Mouse (Mus musculus) midbrain, embryonic 12.5 days (tissue): ENCODE measurements around the gene Rapgef5. TPM values are rescaled to one million over a fixed set of nuclear protein-coding genes. Genes with fewer than 3 reads are reported as not detected.

Experiments
- ATAC-seq: fragments of 200-750 bp; cut with Nextera tagmentation; 2 replicates; pipeline ENCODE4 v1.8.0; 2017; ENCODE audit warnings: low read depth, moderate TSS enrichment, moderate library complexity; ENCODE audit not compliant: low FRiP score
- H3K27ac ChIP-seq: fragments of 300-500 bp; sonication (generic); replicated peaks from 2 replicates; pipeline ENCODE4 v1.5.1; 2016; ENCODE audit warnings: mild to moderate bottlenecking
- H3K27me3 ChIP-seq: fragments of 300-500 bp; sonication (generic); 2 replicates; pipeline ENCODE4 v1.6.1; 2016; ENCODE audit warnings: mild to moderate bottlenecking
- H3K36me3 ChIP-seq: fragments of 300-500 bp; sonication (generic); 2 replicates; pipeline ENCODE4 v1.6.1; 2016
- H3K4me1 ChIP-seq: fragments of 300-500 bp; sonication (generic); 2 replicates; pipeline ENCODE4 v1.6.1; 2016
- H3K4me2 ChIP-seq: fragments of 300-500 bp; sonication (generic); replicated peaks from 2 replicates; pipeline ENCODE4 v1.6.1; 2016; ENCODE audit warnings: mild to moderate bottlenecking, moderate library complexity
- H3K4me3 ChIP-seq: fragments of 300-500 bp; sonication (generic); 2 replicates; pipeline ENCODE4 v1.5.1; 2016; ENCODE audit warnings: mild to moderate bottlenecking
- H3K9ac ChIP-seq: fragments of 300-500 bp; sonication (generic); replicated peaks from 2 replicates; pipeline ENCODE4 v1.6.1; 2016; ENCODE audit warnings: mild to moderate bottlenecking, moderate library complexity
- H3K9me3 ChIP-seq: fragments of 300-500 bp; sonication (generic); 2 replicates; pipeline ENCODE4 v1.6.1; 2016; ENCODE audit warnings: mild to moderate bottlenecking
- WGBS: fragments of 180-500 bp; shearing (Covaris S2); methylation state at CpG from one replicate; pipeline ENCODE4 v1.1.7; 2016; 5-methylcytosine and 5-hydroxymethylcytosine counted together
- polyA plus RNA-seq: library from polyadenylated mRNA; unstranded; fragments of >200 nt; fragmentation: Nextera tagmentation; extraction: Ambion mirVana; gene quantifications from 2 replicates; pipeline ENCODE4 v1.2.1, GENCODE M21; 2016

Gene Rapgef5
- polyA plus RNA-seq, 1 experiment from 2014 or later, result 25.9 TPM

DNA sequence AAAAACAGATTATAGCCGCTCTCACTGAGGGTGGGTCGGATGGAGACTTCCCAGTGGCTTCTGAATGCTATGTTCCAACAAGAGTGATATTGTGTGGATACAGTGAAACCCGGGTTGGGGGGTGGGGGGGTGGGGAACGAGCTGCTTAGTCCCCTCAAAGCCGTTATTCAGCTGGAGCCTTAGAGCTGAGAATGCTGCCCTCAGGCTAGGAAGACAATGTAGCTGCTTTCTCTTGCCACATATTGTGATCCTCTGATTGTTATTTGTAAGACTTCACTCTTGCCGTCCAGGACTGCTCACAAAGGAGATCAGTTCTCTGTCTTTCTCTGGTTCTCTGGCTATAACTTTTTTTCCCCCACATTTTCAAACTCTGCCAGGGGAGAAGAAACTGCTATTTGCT, 142.5 kb downstream of the Rapgef5 start:
- ATAC-seq, result no peak
- H3K36me3 ChIP-seq, result no peaks in the 10 kb centered on the region
- no peak overlapping the region for H3K4me2 ChIP-seq
- no peak overlapping the region for H3K27ac ChIP-seq
- 28% methylated on average over 6 of the region's 6 CpGs for WGBS
- no peak overlapping the region for H3K9ac ChIP-seq
- no peak overlapping the region for H3K4me3 ChIP-seq
- no peaks in the 10 kb centered on the region for H3K9me3 ChIP-seq
- H3K27me3 ChIP-seq, result no peaks in the 10 kb centered on the region
- H3K4me1 ChIP-seq, result peaks cover 4% of the 10 kb centered on the region; the same call in 1 of the 2 replicates

DNA sequence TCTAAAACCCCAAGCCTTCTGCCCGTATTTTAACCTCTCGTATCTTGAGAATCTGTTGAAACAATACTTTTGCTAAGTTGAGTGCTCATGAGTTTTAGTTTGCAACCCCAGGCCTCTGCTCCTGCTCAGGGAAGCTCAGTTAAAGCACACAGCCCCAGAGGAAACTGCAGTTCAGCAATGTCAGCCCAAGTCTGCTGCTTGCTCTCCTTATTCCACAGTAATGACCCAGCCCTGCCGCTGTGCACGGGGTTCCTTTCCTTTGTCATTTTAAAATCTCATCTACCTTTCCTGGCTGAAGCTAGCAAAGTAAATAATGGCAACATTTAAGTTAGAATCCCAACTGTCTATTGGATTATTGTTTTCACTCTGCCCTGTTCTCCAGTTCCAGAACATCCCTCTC, 144.1 kb downstream of the Rapgef5 start:
- WGBS, result 33% methylated on average over 4 of the region's 4 CpGs
- ATAC-seq, result no peak

DNA sequence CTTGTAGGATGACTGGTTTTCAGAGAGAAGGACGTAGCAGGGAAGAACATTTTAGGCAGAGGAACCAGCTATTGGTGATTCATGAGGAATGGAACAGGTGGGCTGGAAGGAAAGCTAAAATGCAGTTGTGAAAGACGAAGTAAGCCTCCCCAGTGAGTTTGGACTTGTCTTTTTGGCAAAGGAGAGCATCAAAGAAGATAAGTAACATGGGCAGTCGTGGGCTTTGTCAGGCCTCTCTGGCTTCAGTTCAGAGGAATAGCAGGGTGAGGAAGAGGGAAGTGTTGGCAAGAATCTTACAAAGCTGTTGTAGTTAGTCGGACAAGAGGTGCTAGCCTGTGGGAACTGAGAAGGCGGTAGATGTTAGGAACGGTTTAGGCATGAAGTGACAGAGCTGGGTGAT, 145.6 kb downstream of the Rapgef5 start:
- Histone ChIP-seq H3K4me1 (peaks cover 4% of the 10 kb centered on the region; the same call in 1 of the 2 replicates), H3K27me3 (no peaks in the 10 kb centered on the region), H3K9me3 (no peaks in the 10 kb centered on the region), H3K9ac (no peak overlapping the region), H3K4me2 (no peak overlapping the region), H3K27ac (no peak overlapping the region), H3K4me3 (no peak overlapping the region), H3K36me3 (no peaks in the 10 kb centered on the region)
- 88% methylated on average over 6 of the region's 6 CpGs for WGBS
- ATAC-seq, result no peak

More for the DNA sequence above, 144.1 kb downstream of the Rapgef5 start:
- Histone ChIP-seq H3K9me3 (no peaks in the 10 kb centered on the region), H3K27ac (no peak overlapping the region), H3K9ac (no peak overlapping the region), H3K27me3 (no peaks in the 10 kb centered on the region), H3K4me2 (no peak overlapping the region), H3K36me3 (no peaks in the 10 kb centered on the region), H3K4me3 (no peak overlapping the region), H3K4me1 (peaks cover 4% of the 10 kb centered on the region; the same call in 1 of the 2 replicates)

DNA sequence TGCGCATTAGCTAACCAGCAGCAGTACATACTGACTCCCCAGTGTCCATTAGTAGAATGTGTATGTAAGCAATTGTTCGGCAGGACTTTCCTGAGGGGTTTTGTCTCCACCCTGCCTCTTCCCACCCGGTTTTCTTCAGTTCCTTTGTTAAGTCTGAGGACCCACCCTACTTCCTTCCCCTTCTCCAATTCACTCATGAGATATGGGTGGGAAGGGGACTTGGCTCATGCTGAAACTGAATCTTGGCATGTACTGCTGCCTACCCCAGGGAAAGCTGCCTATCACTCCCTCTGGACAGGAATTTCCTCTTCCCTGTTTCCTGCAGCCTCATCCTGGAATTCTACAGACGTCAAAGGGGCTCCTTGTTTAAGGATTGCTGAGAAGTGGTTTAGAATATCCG, 147.4 kb downstream of the Rapgef5 start:
- Histone ChIP-seq H3K4me3 (no peak overlapping the region), H3K36me3 (no peaks in the 10 kb centered on the region), H3K27ac (no peak overlapping the region), H3K9ac (no peak overlapping the region), H3K27me3 (no peaks in the 10 kb centered on the region), H3K4me1 (peaks cover 4% of the 10 kb centered on the region; the same call in 1 of the 2 replicates), H3K9me3 (no peaks in the 10 kb centered on the region), H3K4me2 (no peak overlapping the region)
- WGBS, result 73% methylated on average over 5 of the region's 5 CpGs
- ATAC-seq, result no peak

DNA sequence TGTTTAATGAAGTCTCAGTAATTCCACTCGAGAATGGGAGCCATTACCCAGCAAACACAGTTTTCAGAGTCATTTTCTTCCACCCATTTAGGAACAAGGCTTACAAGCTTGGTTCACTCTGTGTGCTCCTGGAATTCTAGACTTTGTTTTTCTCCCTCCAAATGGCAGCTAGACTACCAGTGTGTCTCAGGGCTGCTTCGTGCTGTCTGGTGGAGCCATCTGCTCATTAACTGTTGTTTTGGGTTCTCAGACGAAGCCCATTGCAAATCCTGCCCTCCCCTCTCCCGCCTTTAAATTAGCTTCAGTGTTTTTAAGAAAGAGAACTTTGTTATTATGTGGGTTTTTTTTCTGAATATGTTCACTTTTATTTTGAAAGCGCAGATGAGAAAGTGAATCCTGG, 148.4 kb downstream of the Rapgef5 start:
- no peak overlapping the region for H3K4me3 ChIP-seq
- no peaks in the 10 kb centered on the region for H3K36me3 ChIP-seq
- ATAC-seq, result no peak
- H3K4me1 ChIP-seq, result no peaks in the 10 kb centered on the region
- 70% methylated on average over 5 of the region's 5 CpGs for WGBS
- no peaks in the 10 kb centered on the region for H3K27me3 ChIP-seq
- no peak overlapping the region for H3K27ac ChIP-seq
- H3K4me2 ChIP-seq, result no peak overlapping the region
- no peaks in the 10 kb centered on the region for H3K9me3 ChIP-seq
- H3K9ac ChIP-seq, result no peak overlapping the region

DNA sequence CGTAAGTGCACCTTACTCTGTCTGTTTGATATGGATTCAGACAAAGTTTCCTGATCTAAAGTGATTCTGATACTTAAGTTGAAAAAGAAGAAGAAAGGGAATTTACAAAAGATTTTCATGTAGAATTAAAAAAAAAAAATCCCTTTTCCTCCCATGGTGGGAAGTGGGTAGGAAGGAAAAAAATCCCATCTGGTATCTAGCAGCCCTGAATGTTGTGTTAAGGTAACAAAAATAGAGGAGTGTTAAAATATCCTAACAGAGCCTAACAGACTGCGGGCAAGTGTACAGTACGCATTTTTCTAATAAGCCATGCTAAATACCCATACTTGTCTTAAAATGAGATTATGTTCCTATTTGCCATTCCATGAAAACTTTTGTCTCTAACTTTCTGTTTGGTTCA, 150.1 kb downstream of the Rapgef5 start:
- Histone ChIP-seq H3K4me1 (no peaks in the 10 kb centered on the region), H3K4me3 (no peak overlapping the region), H3K36me3 (no peaks in the 10 kb centered on the region), H3K27ac (no peak overlapping the region), H3K9me3 (no peaks in the 10 kb centered on the region), H3K9ac (no peak overlapping the region), H3K4me2 (no peak overlapping the region), H3K27me3 (no peaks in the 10 kb centered on the region)
- 92% methylated on average over 3 of the region's 3 CpGs for WGBS
- no peak for ATAC-seq

DNA sequence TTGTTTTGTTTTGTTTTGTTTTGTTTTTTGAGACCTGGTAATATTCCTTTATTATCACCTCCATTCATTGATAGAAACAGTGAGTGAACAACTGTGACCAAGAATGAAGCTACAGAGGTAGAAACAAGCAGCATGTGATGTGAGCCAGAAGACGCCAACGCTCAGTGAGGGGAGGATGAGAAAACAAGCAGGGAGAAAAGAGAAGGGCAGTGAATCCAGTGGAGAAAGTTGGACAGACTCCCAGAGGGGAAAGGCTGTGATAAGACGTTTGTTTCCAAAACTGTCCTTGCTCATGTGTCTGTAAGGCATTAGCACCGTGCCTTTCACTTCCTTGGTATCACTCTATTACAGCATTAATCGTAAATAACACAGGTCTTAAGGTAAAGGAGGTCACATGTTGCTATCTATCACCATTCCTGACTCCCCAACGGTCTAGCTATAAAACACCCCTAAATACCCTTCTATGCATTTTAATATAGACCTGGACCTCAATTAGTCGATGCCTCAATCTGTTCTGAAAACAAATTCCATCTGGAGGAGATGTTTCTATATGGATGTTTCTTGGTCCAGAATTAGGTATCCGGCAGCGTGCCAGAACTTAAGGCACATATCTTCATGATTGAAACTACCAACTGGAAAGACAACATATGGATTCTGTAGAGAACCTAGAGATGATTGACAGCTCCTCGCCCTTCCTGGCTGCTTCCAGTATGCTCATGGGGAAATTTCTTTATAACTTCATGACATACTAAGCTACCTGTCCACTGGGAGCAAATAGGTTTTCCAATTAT, 153.5 kb downstream of the Rapgef5 start:
- Histone ChIP-seq H3K36me3 (no peaks in the 10 kb centered on the region), H3K9me3 (no peaks in the 10 kb centered on the region), H3K4me1 (no peaks in the 10 kb centered on the region), H3K4me3 (no peak overlapping the region), H3K4me2 (no peak overlapping the region), H3K27ac (no peak overlapping the region), H3K27me3 (no peaks in the 10 kb centered on the region), H3K9ac (no peak overlapping the region)
- no peak for ATAC-seq
- 86% methylated on average over 10 of the region's 10 CpGs for WGBS

DNA sequence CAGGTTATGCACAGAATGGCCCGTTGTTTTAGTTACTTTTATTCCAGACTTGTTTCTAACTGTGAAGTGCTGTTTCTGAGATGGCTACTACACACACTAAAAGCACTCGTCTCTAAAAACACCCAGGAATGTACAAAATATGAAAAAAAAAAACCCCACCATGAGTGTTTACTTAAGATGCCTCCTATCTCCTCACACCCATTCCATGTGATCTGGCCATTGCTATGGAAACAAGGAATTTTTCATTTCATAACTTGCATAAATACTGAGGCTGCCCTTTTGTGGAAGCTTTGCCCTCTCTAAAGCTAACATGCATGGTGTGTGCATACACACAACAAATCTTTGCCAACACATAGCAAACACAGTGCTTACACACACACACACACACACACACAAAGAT, 156.9 kb downstream of the Rapgef5 start:
- no peaks in the 10 kb centered on the region for H3K9me3 ChIP-seq
- no peak overlapping the region for H3K4me2 ChIP-seq
- no peaks in the 10 kb centered on the region for H3K4me1 ChIP-seq
- H3K36me3 ChIP-seq, result no peaks in the 10 kb centered on the region
- H3K27me3 ChIP-seq, result no peaks in the 10 kb centered on the region
- H3K4me3 ChIP-seq, result no peak overlapping the region
- 86% methylated on average over 2 of the region's 2 CpGs for WGBS
- H3K9ac ChIP-seq, result no peak overlapping the region
- no peak for ATAC-seq
- H3K27ac ChIP-seq, result no peak overlapping the region

DNA sequence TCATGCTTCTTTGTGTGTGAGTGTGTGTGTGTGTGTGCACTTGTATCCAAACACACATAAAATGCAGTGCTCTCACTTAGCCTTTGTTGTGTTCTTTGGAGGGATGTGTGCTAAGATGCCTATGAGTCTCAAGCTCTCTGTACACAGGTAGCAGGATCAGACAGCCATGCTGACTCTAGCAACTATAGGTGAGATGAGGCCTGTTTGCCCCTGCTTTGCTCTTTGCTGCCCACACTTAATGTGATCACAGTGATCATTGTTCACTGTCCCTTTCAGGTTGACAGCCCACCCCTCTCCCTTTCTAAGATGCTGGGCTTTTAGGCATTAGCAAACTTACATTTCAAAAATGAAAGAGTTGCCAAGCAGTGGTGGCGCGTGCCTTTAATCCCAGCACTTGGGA, 158.2 kb downstream of the Rapgef5 start:
- Histone ChIP-seq H3K27ac (no peak overlapping the region), H3K4me3 (no peak overlapping the region), H3K27me3 (no peaks in the 10 kb centered on the region), H3K9ac (no peak overlapping the region), H3K4me2 (no peak overlapping the region), H3K36me3 (no peaks in the 10 kb centered on the region), H3K4me1 (no peaks in the 10 kb centered on the region), H3K9me3 (no peaks in the 10 kb centered on the region)
- ATAC-seq, result no peak
- WGBS, result 92% methylated on average over 2 of the region's 2 CpGs

DNA sequence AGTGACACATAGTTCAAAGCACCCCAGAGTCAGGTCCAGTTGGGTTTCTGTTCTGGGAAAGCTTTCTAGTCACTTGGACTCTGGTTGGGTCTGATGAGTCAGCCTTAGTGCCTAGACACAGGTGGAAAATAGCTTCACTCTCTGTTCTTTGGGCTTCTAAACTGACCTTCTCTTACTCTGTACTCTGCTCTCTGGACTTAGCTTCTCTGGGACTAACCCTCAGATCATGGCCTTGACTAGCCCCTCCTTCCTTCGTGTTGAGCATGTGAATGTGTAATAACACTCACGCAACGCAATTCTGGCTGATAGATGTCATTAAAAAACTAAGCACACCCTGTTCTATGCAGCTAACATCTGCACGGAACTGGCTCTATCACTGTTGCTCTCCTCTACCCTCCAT, 160.0 kb downstream of the Rapgef5 start:
- no peak overlapping the region for H3K4me2 ChIP-seq
- no peak overlapping the region for H3K27ac ChIP-seq
- no peaks in the 10 kb centered on the region for H3K4me1 ChIP-seq
- no peak overlapping the region for H3K9ac ChIP-seq
- no peak for ATAC-seq
- no peak overlapping the region for H3K4me3 ChIP-seq
- H3K9me3 ChIP-seq, result no peaks in the 10 kb centered on the region
- 91% methylated on average over 4 of the region's 4 CpGs for WGBS
- no peaks in the 10 kb centered on the region for H3K27me3 ChIP-seq
- no peaks in the 10 kb centered on the region for H3K36me3 ChIP-seq

DNA sequence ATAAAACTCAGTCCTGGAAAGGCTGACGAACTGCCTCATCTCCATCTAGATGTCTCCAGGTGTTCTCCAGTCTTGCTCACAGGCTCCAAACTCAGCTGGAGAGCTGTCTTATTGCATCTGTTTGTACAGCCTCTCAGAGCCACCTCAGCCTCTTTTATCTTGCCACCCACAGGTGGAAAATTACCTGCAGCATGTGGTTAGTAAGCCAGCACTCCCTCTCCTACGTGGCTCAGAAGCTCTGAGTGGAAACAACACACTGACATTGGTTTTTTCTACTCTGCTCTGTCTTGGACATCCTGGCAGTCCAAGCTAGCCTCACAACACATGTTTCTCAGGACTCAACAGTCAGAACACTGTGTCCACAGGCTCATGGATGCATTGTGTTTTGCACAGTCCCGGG, 162.6 kb downstream of the Rapgef5 start:
- Histone ChIP-seq H3K27me3 (no peaks in the 10 kb centered on the region), H3K36me3 (no peaks in the 10 kb centered on the region), H3K9me3 (no peaks in the 10 kb centered on the region), H3K4me3 (no peak overlapping the region), H3K4me1 (peaks cover 6% of the 10 kb centered on the region), H3K27ac (no peak overlapping the region), H3K9ac (no peak overlapping the region), H3K4me2 (no peak overlapping the region)
- WGBS, result 81% methylated on average over 3 of the region's 3 CpGs
- ATAC-seq, result no peak

DNA sequence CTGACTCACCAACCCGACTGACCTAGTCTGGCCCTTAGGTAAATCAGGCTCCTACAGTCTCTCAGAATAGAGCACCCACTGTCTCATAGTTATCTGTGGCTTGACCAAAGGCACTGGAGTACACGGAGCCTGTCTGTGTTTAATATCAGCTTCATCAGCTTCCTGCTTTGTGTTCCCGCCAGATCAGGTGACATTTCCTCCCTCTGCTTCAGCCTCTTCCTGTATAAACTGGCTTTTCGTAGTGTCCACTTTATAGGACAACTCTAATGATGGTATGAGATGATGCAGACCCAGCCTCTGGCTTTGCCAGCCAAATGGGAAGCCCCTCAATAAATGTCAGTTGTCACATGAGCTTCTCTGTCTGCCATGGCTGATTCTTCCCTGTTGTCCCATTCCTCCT, 163.5 kb downstream of the Rapgef5 start:
- ATAC-seq, result no peak

DNA sequence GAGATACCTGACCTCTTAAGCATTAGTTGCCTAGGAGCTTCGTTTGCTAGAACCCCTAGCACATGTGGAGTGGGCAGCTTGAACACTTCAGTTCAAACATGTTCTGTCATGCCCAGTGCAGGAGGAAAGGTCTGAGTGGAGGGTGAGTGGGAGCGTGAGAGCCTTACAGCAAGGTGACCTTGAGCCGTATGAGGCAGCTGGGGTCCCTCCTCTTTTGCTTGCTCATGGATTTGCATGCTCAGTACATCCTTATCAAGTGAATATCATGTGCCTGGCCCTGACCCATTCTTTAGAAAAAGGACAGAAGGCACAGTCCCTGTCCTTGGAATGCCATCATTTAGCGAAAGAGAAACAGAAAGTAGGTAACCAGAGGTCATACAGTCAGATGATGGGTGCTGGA, 165.0 kb downstream of the Rapgef5 start:
- Histone ChIP-seq H3K36me3 (no peaks in the 10 kb centered on the region), H3K4me1 (peaks cover 18% of the 10 kb centered on the region), H3K4me2 (no peak overlapping the region), H3K27ac (no peak overlapping the region), H3K27me3 (no peaks in the 10 kb centered on the region; the same call in 1 of the 2 replicates), H3K9me3 (no peaks in the 10 kb centered on the region), H3K4me3 (no peak overlapping the region), H3K9ac (no peak overlapping the region)
- no peak for ATAC-seq
- WGBS, result 82% methylated on average over 4 of the region's 4 CpGs

More for the DNA sequence above, 163.5 kb downstream of the Rapgef5 start:
- no peaks in the 10 kb centered on the region for H3K36me3 ChIP-seq
- no peaks in the 10 kb centered on the region; the same call in 1 of the 2 replicates for H3K27me3 ChIP-seq
- H3K4me1 ChIP-seq, result peaks cover 15% of the 10 kb centered on the region
- 88% methylated on average over 4 of the region's 4 CpGs for WGBS
- H3K9ac ChIP-seq, result no peak overlapping the region
- no peaks in the 10 kb centered on the region for H3K9me3 ChIP-seq
- no peak overlapping the region for H3K4me2 ChIP-seq
- H3K4me3 ChIP-seq, result no peak overlapping the region
- H3K27ac ChIP-seq, result no peak overlapping the region
